Mouse (Mus musculus) limb, embryonic 14.5 days (tissue): ENCODE results near the gene 2010111I01Rik. TPM values are rescaled to one million over a fixed set of nuclear protein-coding genes. Genes with fewer than 3 reads are reported as not detected.

Experiments
- ATAC-seq: fragments of 200-750 bp; cut with Nextera tagmentation; 2 replicates; pipeline ENCODE4 v1.8.0; 2017; ENCODE audit warnings: low read depth, moderate number of reproducible peaks, moderate TSS enrichment; ENCODE audit not compliant: low FRiP score
- DNase-seq: peaks from one replicate; pipeline ENCODE4 v3.0.0-alpha.2; 2015; ENCODE audit warnings: low spot score
- H3K27ac ChIP-seq: fragments of 300-500 bp; sonication (generic); replicated peaks from 2 replicates; pipeline ENCODE4 v1.5.1; 2014; ENCODE audit warnings: low read depth, mild to moderate bottlenecking, low read length, moderate library complexity, mixed read lengths
- H3K27me3 ChIP-seq: fragments of 300-500 bp; sonication (generic); 2 replicates; pipeline ENCODE4 v1.6.1; 2014; ENCODE audit warnings: low read length, mixed read lengths; ENCODE audit not compliant: control insufficient read depth, insufficient read depth
- H3K36me3 ChIP-seq: fragments of 300-500 bp; sonication (generic); 2 replicates; pipeline ENCODE4 v1.6.1; 2014; ENCODE audit warnings: mild to moderate bottlenecking, low read length, moderate library complexity, mixed read lengths; ENCODE audit not compliant: control insufficient read depth, insufficient read depth
- H3K4me1 ChIP-seq: fragments of 300-500 bp; sonication (generic); 2 replicates; pipeline ENCODE4 v1.6.1; 2014; ENCODE audit warnings: antibody characterized with exemption, low read length, mixed read lengths; ENCODE audit not compliant: control insufficient read depth, insufficient read depth
- H3K4me2 ChIP-seq: fragments of 300-500 bp; sonication (generic); replicated peaks from 2 replicates; pipeline ENCODE4 v1.6.1; 2014; ENCODE audit warnings: low read depth, mild to moderate bottlenecking, low read length, moderate library complexity; ENCODE audit not compliant: severe bottlenecking
- H3K4me3 ChIP-seq: fragments of 300-500 bp; sonication (generic); replicated peaks from 2 replicates; pipeline ENCODE4 v1.5.1; 2014; ENCODE audit warnings: low read length
- H3K9ac ChIP-seq: fragments of 300-500 bp; sonication (generic); 2 replicates; pipeline ENCODE4 v1.6.1; 2014; ENCODE audit warnings: mild to moderate bottlenecking, low read depth, low read length, moderate library complexity; ENCODE audit not compliant: severe bottlenecking
- H3K9me3 ChIP-seq: fragments of 300-500 bp; sonication (generic); 2 replicates; pipeline ENCODE4 v1.6.1; 2016; ENCODE audit warnings: low read length; ENCODE audit not compliant: control insufficient read depth
- POLR2A ChIP-seq: fragments of 200-500 bp; IDR thresholded peaks from 2 replicates; pipeline ENCODE4 v1.8.0; 2012; ENCODE audit warnings: inconsistent platforms, mild to moderate bottlenecking, moderate library complexity, borderline replicate concordance; ENCODE audit not compliant: insufficient read depth, insufficient read length; ENCODE audit errors: extremely low read depth
- WGBS: fragments of 180-500 bp; shearing (Covaris S2); extraction: QIAGEN DNeasy Blood & Tissue Kit; methylation state at CpG from one replicate; pipeline ENCODE4 v1.1.7; 2014; 5-methylcytosine and 5-hydroxymethylcytosine counted together
- polyA plus RNA-seq, 2 experiments: library from polyadenylated mRNA; depleted of rRNA in 1 of 2; stranded (reverse) in 1 of 2; unstranded in 1 of 2; fragments of >200 nt; fragmentation: Nextera tagmentation in 1 of 2; extraction: Ambion mirVana in 1 of 2; gene quantifications; 2 replicates each; pipeline versions ENCODE4 v1.2.1 to v1.2.3; 2012 to 2014

The 2010111I01Rik gene
- polyA plus RNA-seq, 2 experiments: 231 to 255 TPM

GRCm38 (mm10) chr13:63171347-63172096, 206.8 kb downstream of the 2010111I01Rik start:
- peak; percentile 35; the same call in 1 of the 2 replicates for ATAC-seq
- no peaks in the 10 kb centered on the region for H3K27me3 ChIP-seq
- WGBS: 21% methylated on average over 13 of the region's 13 CpGs
- H3K9me3 ChIP-seq: no peaks in the 10 kb centered on the region
- peak overlapping the region; percentile 81 for H3K27ac ChIP-seq
- H3K36me3 ChIP-seq: no peaks in the 10 kb centered on the region
- peak overlapping the region; percentile 6 for H3K4me2 ChIP-seq
- H3K9ac ChIP-seq: no peak overlapping the region
- H3K4me1 ChIP-seq: peaks cover 29% of the 10 kb centered on the region
- no peak overlapping the region for H3K4me3 ChIP-seq
- peak; percentile 54 for DNase-seq
- no peak for TF ChIP-seq POLR2A

GRCm38 (mm10) chr13:63172097-63172445, 207.4 kb downstream of the 2010111I01Rik start:
- H3K4me2 ChIP-seq: peak overlapping the region; percentile 6
- WGBS: 63% methylated on average over 3 of the region's 3 CpGs
- no peaks in the 10 kb centered on the region for H3K36me3 ChIP-seq
- peaks cover 29% of the 10 kb centered on the region for H3K4me1 ChIP-seq
- no peaks in the 10 kb centered on the region for H3K27me3 ChIP-seq
- ATAC-seq (no peak), DNase-seq (no peak)
- H3K9ac ChIP-seq: no peak overlapping the region
- peak overlapping the region; percentile 81 for H3K27ac ChIP-seq
- TF ChIP-seq POLR2A: no peak
- H3K9me3 ChIP-seq: no peaks in the 10 kb centered on the region
- H3K4me3 ChIP-seq: no peak overlapping the region

GRCm38 (mm10) chr13:63174252-63175020, 209.7 kb downstream of the 2010111I01Rik start:
- no peak for TF ChIP-seq POLR2A
- Histone ChIP-seq H3K27ac (no peak overlapping the region), H3K9me3 (no peaks in the 10 kb centered on the region), H3K4me1 (peaks cover 29% of the 10 kb centered on the region), H3K4me2 (no peak overlapping the region), H3K4me3 (no peak overlapping the region), H3K27me3 (no peaks in the 10 kb centered on the region), H3K36me3 (no peaks in the 10 kb centered on the region), H3K9ac (no peak overlapping the region)
- ATAC-seq (no peak), DNase-seq (no peak)
- 63% methylated on average over 6 of the region's 6 CpGs for WGBS

- ATAC-seq (no peak), DNase-seq (no peak)
- Histone ChIP-seq H3K9ac (no peak overlapping the region), H3K4me3 (no peak overlapping the region), H3K4me1 (peaks cover 17% of the 10 kb centered on the region), H3K4me2 (no peak overlapping the region), H3K27me3 (no peaks in the 10 kb centered on the region), H3K9me3 (no peaks in the 10 kb centered on the region), H3K27ac (no peak overlapping the region), H3K36me3 (no peaks in the 10 kb centered on the region)
- 71% methylated on average over 4 of the region's 4 CpGs for WGBS
- no peak for TF ChIP-seq POLR2A
Observed at GRCm38 (mm10) chr13:63176131-63176530, 211.4 kb downstream of the 2010111I01Rik start.

GRCm38 (mm10) chr13:63177232-63177631, 212.5 kb downstream of the 2010111I01Rik start:
- Histone ChIP-seq H3K27me3 (no peaks in the 10 kb centered on the region), H3K4me2 (no peak overlapping the region), H3K36me3 (no peaks in the 10 kb centered on the region), H3K9ac (no peak overlapping the region), H3K4me1 (peaks cover 10% of the 10 kb centered on the region; the same call in 1 of the 2 replicates), H3K4me3 (no peak overlapping the region), H3K9me3 (no peaks in the 10 kb centered on the region), H3K27ac (no peak overlapping the region)
- 92% methylated on average over 4 of the region's 4 CpGs for WGBS
- TF ChIP-seq POLR2A: no peak
- ATAC-seq: no peak
- no peak for DNase-seq
